Mouse (Mus musculus) testis, postnatal 10 days (tissue): ENCODE measurements around the gene Canx.
"Not testable (repeated sequence)": the region's sequence is repeated elsewhere in the genome, so short reads cannot be mapped to it uniquely, and the experiment has no call there.

Source experiments
- DNase-seq: peaks from one replicate; pipeline ENCODE4 v3.0.0; 2021; ENCODE audit warnings: low spot score

Gene Canx

GRCm38 (mm10) chr11:50333181-50333580, 7.7 kb upstream of the Canx start:
- DNase-seq: no peak

DNA sequence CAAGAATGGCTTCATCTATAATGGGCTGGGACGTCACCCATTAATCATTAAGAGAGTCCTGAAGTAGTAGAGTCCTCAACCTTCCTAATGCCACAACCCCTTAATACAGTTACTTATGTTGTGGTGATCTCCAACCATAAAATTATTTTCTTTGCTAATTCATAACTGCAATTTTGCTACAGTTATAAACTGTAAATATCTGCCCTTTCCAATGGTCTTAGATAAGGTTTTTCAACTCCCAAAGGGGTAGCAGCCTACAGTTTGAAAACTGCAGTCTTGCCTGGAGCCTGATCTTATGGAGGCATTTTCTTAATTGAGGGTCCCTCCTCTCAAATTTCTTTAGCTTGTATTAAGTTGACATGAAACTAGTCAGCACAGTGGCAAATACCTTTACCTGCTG, 3.9 kb upstream of the Canx start:
- no peak for DNase-seq

GRCm38 (mm10) chr11:50328075-50328625, 2.7 kb upstream of the Canx start:
- DNase-seq: no peak

- no peak for DNase-seq
Observed at GRCm38 (mm10) chr11:50326302-50326966, 961 bp upstream of the Canx start.

GRCm38 (mm10) chr11:50324751-50325471, 562 bp downstream of the Canx start:
- no peak for DNase-seq

DNA sequence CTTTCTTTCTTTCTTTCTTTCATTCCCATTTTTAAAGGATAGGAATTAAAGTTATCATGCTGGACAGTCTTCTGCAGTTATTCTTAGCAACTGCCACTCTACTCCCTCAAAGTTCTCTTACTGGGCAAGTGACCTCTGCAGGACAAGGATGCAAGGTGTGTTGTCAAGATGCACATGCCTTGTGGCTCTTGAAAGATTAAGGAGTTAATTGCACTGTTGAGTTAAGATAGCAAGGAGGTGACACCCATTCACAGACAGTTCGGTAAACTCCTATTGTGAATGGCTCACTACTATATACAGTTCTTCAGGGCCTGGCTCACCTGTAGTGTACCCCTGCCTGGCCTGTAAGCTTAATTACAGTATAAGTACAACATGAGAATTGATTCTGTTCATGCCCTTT, 1.6 kb downstream of the Canx start:
- DNase-seq: no peak

DNA sequence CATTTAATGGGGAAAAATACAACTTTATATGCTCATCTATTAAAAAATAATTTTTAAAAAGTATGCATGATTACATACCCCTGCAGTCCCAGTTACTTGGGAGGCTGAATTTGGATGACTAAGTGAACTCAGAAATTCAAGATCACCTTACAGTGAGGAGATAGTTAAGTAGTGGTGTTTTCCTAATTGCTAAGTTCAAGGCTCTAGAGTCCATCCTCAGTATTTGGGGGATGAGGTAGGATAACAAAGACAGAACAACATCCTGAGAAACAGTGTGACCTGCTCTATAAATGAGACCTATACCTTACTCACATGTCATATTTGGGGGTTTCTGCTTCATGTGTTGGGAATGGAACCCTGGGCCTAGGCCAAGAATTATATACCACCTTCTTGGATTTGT, 3.1 kb downstream of the Canx start:
- DNase-seq: no peak

DNA sequence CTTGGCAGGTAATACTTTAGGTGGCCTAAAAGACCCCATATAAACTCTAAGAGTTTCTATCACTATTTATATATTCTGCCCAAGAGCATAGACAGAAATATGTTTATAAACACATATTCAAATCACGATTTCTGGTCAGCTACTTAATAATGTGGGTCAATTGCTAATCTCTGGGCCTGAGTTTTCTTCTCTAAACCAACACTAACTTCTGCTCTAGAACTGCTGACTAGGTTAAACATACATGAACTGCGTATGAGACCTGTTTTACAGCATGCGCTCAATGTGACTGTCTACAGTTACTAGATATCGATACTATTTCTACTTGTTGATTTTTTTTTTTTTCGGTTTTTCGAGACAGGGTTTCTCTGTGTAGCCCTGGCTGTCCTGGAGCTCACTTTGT, 4.2 kb downstream of the Canx start:
- no peak for DNase-seq

DNA sequence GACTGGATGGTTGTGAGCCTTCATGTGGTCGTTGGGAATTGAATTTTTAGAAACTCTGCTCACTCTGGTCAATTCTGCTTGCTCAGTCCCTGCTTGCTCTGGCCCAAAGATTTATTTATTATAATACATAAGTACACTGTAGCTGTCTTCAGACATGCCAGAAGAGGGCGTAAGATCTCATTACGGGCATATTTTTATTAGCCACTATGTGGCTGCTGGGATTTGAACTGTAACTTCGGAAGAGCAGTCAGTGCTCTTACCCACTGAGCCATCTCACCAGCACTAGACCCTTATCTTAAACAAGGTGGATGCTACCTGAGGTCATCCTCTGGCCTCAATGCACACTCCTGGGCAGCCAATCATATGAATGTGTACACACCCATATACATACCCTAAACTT, 6.1 kb downstream of the Canx start:
- not testable (repeated sequence) for DNase-seq

GRCm38 (mm10) chr11:50312803-50313202, 12.7 kb downstream of the Canx start:
- DNase-seq: no peak

DNA sequence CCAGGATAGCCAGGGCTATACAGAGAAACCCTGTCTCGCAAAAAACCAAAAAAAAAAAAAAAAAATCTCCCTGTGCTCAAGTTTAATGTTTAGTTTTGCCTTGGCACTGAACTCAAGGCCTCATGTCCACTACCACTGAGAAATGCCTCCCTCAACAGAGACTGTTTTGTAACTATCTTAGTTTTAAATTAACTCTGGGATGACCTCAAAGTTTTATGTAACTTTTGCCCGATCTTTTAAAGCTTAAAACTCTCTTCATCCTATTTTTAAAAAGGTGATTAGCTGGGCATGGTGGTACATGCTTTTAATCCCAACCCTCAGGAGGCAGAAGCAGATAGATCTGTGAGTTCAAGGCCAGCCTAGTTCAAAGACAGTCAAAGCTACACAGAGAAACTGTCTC, 22.1 kb downstream of the Canx start:
- DNase-seq: no peak

DNA sequence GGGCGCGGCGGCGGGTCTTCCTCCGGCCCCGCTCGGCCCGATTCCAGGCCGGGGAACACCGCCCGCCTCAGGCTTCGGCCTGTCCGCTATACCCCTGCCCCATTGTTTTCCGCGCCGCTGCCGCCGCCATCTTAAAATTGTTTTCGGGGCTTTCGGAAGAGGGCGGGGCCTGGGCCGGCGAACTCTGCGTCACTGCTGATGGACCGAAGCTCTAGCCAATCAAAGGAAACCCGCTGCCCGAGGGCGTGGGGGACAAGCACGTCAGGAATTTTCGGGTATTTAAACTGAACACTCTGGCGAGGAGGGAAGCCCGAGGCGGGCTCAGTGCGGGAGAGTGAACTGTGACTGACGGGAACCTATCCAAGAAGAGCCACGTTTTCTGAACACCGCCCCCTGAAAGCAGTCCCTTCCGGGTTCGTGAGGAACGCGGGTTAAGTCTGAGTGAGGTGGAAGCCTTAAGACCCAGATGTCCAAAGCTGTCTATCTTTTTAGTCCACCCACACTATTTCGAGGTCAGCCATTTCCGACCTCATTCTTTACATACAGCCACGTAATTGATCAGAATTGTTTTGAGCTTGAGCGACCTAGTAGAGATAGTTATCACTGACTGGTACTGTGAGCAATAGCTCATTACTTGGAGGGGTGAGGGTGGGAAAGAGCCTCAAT, 33.1 kb downstream of the Canx start, which contains the start of gene Maml1:
Maml1 (minus strand) TSS at position 122 of the 666 bp plus-strand sequence.
- peak; percentile 97 for DNase-seq

DNA sequence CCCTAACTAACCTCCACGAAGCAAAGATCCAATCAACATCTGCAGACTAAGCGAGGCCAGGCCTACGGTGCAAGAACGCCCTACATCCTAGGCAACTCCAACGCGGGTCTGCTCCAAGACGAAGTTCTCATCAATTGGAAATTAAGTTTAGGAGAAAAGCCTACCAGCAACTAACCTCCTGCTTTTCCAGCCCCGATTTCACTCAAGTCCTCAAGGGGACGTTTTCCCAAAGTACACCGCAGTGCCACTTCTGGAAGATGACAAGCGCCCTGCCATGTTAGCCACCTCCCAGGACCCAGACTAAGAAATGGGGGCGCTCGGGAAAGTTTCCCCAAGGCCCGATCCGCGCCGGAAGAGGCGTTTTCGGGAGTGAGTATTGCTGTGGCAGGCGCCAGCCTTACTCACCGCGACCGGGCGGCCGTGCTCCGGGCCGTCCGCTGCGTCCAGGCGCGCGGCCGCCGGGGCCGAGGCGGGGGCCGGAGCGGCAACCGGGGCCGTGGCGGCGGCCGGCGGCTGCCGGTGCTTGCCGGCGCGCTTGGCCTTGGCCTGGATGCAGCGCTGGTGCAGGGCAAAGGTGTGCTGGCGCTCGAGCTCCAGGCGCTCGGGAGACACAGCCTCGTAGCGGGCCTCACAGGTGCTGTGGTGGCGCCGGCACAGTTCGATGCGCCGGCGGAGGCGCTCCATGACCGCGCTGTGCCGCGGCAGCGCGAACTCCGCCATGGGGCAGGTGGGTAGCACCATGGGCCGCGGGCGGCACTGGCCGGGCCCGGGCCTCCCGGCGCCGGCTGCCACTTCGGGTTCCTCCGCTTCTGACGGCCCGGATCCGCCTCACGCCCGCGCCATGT, 33.9 kb downstream of the Canx start:
- DNase-seq: peak; percentile 66

DNA sequence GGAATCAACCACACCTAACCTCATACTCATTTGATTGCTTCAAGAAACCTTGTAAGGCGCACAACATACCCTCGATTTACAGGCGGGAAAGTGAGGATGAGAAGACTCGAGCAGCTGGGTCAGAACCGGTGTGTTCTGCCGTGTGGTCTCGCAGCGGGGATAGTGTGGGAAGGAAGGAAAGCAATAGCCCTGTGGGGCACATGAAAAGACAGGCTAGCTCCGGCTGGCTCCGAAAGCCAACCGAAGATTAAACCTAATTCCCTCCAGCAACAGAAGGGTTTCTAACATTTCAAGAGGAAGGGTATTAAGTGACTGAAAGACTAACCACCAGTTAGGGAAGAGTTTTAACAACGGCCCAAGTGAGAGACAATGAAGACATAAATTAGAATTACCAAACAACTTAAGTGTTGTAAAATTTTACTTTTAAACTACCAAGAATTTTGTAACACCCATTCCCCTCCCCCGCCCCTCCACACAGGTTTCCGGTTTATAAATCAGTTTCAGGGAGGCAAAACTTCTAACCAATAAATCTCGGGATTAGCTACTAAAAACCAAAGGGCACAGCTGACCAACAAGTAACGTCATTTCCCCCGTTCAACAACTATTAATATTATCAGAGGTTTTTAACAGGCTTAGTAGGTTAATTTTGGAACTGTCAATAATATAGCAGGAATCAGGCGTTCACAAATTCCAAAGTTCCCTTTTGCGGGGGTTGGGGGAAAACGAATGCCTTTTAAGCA, 34.8 kb downstream of the Canx start:
- DNase-seq: no peak

GRCm38 (mm10) chr11:50286428-50286827, 39.0 kb downstream of the Canx start:
- DNase-seq: no peak

DNA sequence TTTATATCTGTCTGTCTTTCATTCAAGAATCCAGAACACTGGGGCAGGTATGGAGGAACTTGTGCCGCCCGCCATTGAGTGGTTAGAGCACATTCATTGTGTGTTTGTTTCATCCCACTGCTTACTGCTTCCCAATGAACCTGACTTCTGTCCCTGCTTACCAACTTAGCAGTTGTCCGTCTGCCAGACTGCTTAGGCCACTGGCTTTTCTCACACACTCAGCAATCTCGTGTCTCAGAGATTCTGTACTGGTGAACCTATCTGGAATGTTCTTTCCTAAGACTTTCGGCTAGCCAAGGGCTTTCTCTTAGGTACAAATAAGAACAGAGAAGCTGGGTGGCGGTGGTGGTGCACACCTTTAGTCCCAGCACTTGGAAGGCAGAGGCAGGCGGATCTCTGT, 39.8 kb downstream of the Canx start:
- no peak for DNase-seq

GRCm38 (mm10) chr11:50285263-50285662, 40.2 kb downstream of the Canx start:
- no peak for DNase-seq

DNA sequence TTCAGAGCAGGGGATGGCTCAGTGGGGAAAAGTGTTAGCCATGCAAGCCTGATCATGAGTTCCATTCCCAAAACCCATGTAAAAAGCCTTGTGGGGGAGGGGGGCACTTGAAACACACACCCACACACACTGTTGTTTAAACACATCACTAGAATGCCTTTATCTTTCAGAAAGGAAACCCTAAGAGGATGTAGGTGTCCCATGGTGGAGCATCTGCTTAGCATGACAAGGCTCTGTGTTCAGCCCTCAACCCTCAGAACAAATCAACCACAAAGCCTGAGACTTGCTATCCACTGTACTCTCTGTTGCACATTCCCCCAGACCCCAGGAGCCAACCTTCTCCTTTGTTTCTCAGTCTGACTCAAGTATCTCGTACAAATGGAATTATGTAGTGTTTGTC, 45.4 kb downstream of the Canx start:
- peak; percentile 34 for DNase-seq

DNA sequence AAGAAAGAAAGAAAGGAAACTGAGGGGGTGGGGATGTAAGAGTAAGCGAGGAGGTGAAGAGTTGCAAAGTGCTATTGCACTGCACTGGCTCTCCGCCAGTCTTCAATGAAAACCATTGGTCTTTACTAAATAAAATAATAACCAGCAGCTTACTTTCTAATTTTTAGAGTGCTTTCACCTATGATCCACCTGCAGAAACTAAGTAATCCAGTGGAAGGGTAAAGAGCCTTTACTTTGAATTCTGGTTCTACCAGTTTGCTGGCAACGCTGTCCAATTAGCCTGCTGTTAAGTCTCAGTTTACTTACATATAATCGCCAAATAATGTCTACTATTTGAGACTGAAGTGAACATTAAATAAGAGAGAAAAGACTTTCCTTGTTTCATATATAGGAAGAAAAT, 46.5 kb downstream of the Canx start:
- no peak for DNase-seq

DNA sequence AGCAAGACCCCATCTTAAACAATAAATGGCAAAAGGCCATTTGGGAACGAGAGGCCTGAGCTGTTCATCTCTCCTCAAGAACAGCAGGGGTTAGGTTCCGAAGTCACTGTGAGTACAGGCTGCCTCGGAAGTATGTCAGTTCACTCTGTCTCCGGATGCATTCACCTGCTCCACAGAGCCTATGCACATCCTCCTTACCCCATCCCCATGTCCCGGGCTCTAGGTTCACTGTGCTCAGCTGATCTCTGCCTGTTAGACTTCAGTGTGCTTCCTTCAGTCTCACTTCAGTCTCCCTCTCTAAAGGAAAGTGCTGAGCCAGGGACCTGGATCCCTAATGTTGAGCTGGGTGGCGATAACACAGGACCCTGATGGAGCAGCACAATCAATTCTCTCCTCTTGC, 47.8 kb downstream of the Canx start:
- peak; percentile 27 for DNase-seq

DNA sequence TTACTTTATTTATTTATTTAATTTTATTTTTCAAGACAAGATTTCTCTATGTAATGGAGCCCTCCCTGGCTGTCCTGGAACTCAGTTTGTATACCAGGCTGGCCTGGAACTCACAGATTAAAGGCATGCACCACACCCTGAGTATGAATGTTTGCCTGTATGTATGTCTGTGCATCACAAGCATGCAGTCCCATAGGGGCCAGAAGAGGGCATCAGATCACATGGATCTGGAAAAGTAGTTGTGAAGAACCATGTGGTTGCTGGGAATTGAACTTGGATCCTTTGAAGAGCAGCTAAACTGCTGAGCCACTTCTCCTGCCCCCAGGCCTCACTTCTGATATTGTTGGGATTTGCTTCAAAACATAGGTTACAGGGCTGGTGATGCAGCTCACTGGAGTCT, 48.4 kb downstream of the Canx start:
- DNase-seq: peak; percentile 23
